Mouse (Mus musculus) ES-Bruce4 (cell line): ENCODE measurements around the gene Casq2. TPM values are rescaled to one million over a fixed set of nuclear protein-coding genes. Genes with fewer than 3 reads are reported as not detected.

Experiments used
- H3K27ac ChIP-seq: 2 replicates; pipeline ENCODE4 v1.5.1; 2012; ENCODE audit warnings: low read length, inconsistent platforms; ENCODE audit not compliant: insufficient read depth
- H3K27me3 ChIP-seq: 2 replicates; pipeline ENCODE4 v1.6.1; 2012; ENCODE audit warnings: mild to moderate bottlenecking, low read length, inconsistent platforms; ENCODE audit not compliant: control insufficient read depth, poor library complexity, insufficient read depth, severe bottlenecking
- H3K36me3 ChIP-seq: 2 replicates; pipeline ENCODE4 v1.6.1; 2012; ENCODE audit warnings: inconsistent platforms, mild to moderate bottlenecking, low read length, moderate library complexity; ENCODE audit not compliant: control insufficient read depth, poor library complexity, insufficient read depth, severe bottlenecking
- H3K4me1 ChIP-seq: one replicate; pipeline ENCODE4 v1.8.1; 2011; ENCODE audit warnings: low read length; ENCODE audit not compliant: control insufficient read depth, insufficient read depth
- H3K4me3 ChIP-seq: 2 replicates; pipeline ENCODE4 v1.5.1; 2011; ENCODE audit warnings: low read depth, mild to moderate bottlenecking, low read length
- H3K9ac ChIP-seq: 2 replicates; pipeline ENCODE4 v1.6.1; 2012; ENCODE audit warnings: low read depth, mild to moderate bottlenecking, inconsistent platforms; ENCODE audit not compliant: poor library complexity, severe bottlenecking
- H3K9me3 ChIP-seq: replicated peaks from 2 replicates; pipeline ENCODE4 v1.6.1; 2012; ENCODE audit warnings: mild to moderate bottlenecking, low read length, inconsistent platforms; ENCODE audit not compliant: control insufficient read depth, poor library complexity, insufficient read depth, severe bottlenecking
- CTCF ChIP-seq: IDR thresholded peaks from one replicate; pipeline ENCODE4 v1.8.1; 2011; ENCODE audit warnings: low read depth, low read length
- EP300 ChIP-seq: IDR thresholded peaks from 2 replicates; pipeline ENCODE4 v1.6.1; 2011; ENCODE audit warnings: low read depth, low read length; ENCODE audit not compliant: insufficient read depth
- POLR2A ChIP-seq: IDR thresholded peaks from one replicate; pipeline ENCODE4 v1.8.1; 2011; ENCODE audit warnings: low read length; ENCODE audit not compliant: insufficient read depth
- polyA plus RNA-seq: library from polyadenylated mRNA; stranded (reverse); fragments of >200 nt; gene quantifications from 2 replicates; pipeline ENCODE4 v1.2.4, GENCODE M21; 2011; ENCODE audit warnings: low read depth; ENCODE audit not compliant: missing spikeins, insufficient read depth, insufficient read length

Gene Casq2
- polyA plus RNA-seq, 1 experiment = not detected

DNA sequence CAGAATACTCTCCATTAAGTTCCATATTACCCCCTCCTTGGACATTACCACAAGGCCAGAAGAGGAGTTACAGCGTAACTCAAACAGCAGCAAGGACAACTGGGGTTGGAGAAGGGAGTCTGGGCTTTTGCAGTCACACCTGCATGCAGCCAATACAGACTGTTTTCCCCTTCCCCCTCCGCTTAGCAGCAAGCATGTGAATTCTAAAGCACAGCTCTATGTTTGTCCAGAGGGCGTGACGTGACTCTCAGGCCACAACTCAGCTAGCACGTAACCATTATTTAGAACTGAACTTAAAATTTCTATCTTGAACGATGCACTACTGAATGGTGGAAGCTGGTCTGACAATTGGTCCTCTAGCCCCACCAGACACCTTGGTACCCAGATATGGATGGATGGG is 54.4 kb downstream of the Casq2 start:
- Histone ChIP-seq H3K4me1 (peaks cover 2% of the 10 kb centered on the region), H3K4me3 (no peak overlapping the region), H3K9ac (no peak overlapping the region), H3K9me3 (no peaks in the 10 kb centered on the region), H3K36me3 (no peaks in the 10 kb centered on the region), H3K27me3 (no peaks in the 10 kb centered on the region), H3K27ac (no peak overlapping the region)
- TF ChIP-seq EP300 (no peak), POLR2A (no peak), CTCF (no peak)

GRCm38 (mm10) chr3:102141451-102141850 is 55.2 kb downstream of the Casq2 start:
- TF ChIP-seq EP300 = no peak
- TF ChIP-seq POLR2A = no peak
- TF ChIP-seq CTCF = no peak
- Histone ChIP-seq H3K27me3 (no peaks in the 10 kb centered on the region), H3K4me1 (peaks cover under 1% of the 10 kb centered on the region), H3K4me3 (no peak overlapping the region), H3K9me3 (no peaks in the 10 kb centered on the region), H3K9ac (no peak overlapping the region), H3K36me3 (no peaks in the 10 kb centered on the region), H3K27ac (no peak overlapping the region)

- H3K9ac ChIP-seq = no peak overlapping the region
- no peaks in the 10 kb centered on the region for H3K9me3 ChIP-seq
- H3K4me1 ChIP-seq = no peaks in the 10 kb centered on the region
- H3K36me3 ChIP-seq = no peaks in the 10 kb centered on the region
- TF ChIP-seq POLR2A (no peak), CTCF (no peak), EP300 (no peak)
- H3K4me3 ChIP-seq = no peak overlapping the region
- no peak overlapping the region for H3K27ac ChIP-seq
- no peaks in the 10 kb centered on the region for H3K27me3 ChIP-seq
Measured at GRCm38 (mm10) chr3:102141893-102142292, 55.7 kb downstream of the Casq2 start.

GRCm38 (mm10) chr3:102142947-102143346 is 56.7 kb downstream of the Casq2 start:
- no peak overlapping the region for H3K9ac ChIP-seq
- no peaks in the 10 kb centered on the region for H3K36me3 ChIP-seq
- no peaks in the 10 kb centered on the region for H3K27me3 ChIP-seq
- no peaks in the 10 kb centered on the region for H3K4me1 ChIP-seq
- H3K4me3 ChIP-seq = no peak overlapping the region
- TF ChIP-seq CTCF (no peak), POLR2A (no peak), EP300 (no peak)
- no peak overlapping the region for H3K27ac ChIP-seq
- no peaks in the 10 kb centered on the region for H3K9me3 ChIP-seq

GRCm38 (mm10) chr3:102143536-102143935 is 57.3 kb downstream of the Casq2 start:
- Histone ChIP-seq H3K9ac (no peak overlapping the region), H3K36me3 (no peaks in the 10 kb centered on the region), H3K4me1 (no peaks in the 10 kb centered on the region), H3K27me3 (no peaks in the 10 kb centered on the region), H3K4me3 (no peak overlapping the region), H3K27ac (no peak overlapping the region), H3K9me3 (no peaks in the 10 kb centered on the region)
- no peak for TF ChIP-seq EP300
- TF ChIP-seq CTCF = no peak
- TF ChIP-seq POLR2A = no peak

- no peaks in the 10 kb centered on the region for H3K27me3 ChIP-seq
- H3K4me1 ChIP-seq = no peaks in the 10 kb centered on the region
- no peaks in the 10 kb centered on the region for H3K36me3 ChIP-seq
- no peak overlapping the region for H3K27ac ChIP-seq
- no peaks in the 10 kb centered on the region for H3K9me3 ChIP-seq
- TF ChIP-seq EP300 = no peak
- TF ChIP-seq CTCF = no peak
- no peak for TF ChIP-seq POLR2A
- H3K4me3 ChIP-seq = no peak overlapping the region
- no peak overlapping the region for H3K9ac ChIP-seq
Measured at GRCm38 (mm10) chr3:102144401-102144800, 58.2 kb downstream of the Casq2 start.
